ENCODE assay signal across 8 mouse cellular contexts in genomic region chr17:23592208-23592925, GRCm38 (mm10). TPM values are rescaled to one million over a fixed set of nuclear protein-coding genes. Genes with fewer than 3 reads are reported as not detected.
DNase-seq lines count a peak whose midpoint lies in the region; ATAC-seq lines count a peak whose summit lies in the region.

No protein-coding gene starts in this region.

- no peaks in the 10 kb centered on the region for H3K79me2 ChIP-seq in macrophage (ENCODE audit: inconsistent target)

- peak; percentile 99 for ATAC-seq in hindbrain, embryonic 16.5 days

- peak overlapping the region; percentile 82 for H3K27ac ChIP-seq in hindbrain, embryonic 16.5 days (ENCODE audit: low read depth, low read length)
- no peak overlapping the region for H3K27ac ChIP-seq in macrophage

- no peaks in the 10 kb centered on the region for H3K9me3 ChIP-seq in hindbrain, embryonic 16.5 days (ENCODE audit: control insufficient read depth, low read length)

- peak overlapping the region; percentile 53 for H3K4me3 ChIP-seq in hindbrain, embryonic 16.5 days (ENCODE audit: low read length)
- peak overlapping the region; percentile 23 for H3K4me3 ChIP-seq in macrophage (ENCODE audit: inconsistent target)

- peak; percentile 95 for DNase-seq in WW6 (ENCODE audit: low read depth, low spot score)
- DNase-seq in cerebellum, postnatal 4 days (ENCODE audit: low spot score in 2 of 2): peak; percentile 93 to 97
- peak; percentile 93 for DNase-seq in gastrocnemius, adult 18-20 months (ENCODE audit: low spot score)
- peak; percentile 98 to 99 for DNase-seq in left cerebral cortex, adult 18-20 months (ENCODE audit: low spot score in 2 of 2)
- DNase-seq in right cerebral cortex, adult 18-20 months: peak; percentile 98
- peak; percentile 79 for DNase-seq in urinary bladder, postnatal 10 days (ENCODE audit: low spot score)

- H3K36me3 ChIP-seq in hindbrain, embryonic 16.5 days (ENCODE audit: control insufficient read depth, insufficient read depth, low read length): no peaks in the 10 kb centered on the region
- no peaks in the 10 kb centered on the region for H3K36me3 ChIP-seq in macrophage (ENCODE audit: inconsistent target)

- WGBS in hindbrain, embryonic 16.5 days: 7% methylated on average over 34 of the region's 34 CpGs
- WGBS in macrophage (ENCODE audit: missing documents): 9% methylated on average over 34 of the region's 34 CpGs

- H3K4me2 ChIP-seq in hindbrain, embryonic 16.5 days (ENCODE audit: low read length): peak overlapping the region; percentile 90

- peaks cover 8% of the 10 kb centered on the region for H3K4me1 ChIP-seq in hindbrain, embryonic 16.5 days (ENCODE audit: control insufficient read depth, insufficient read depth, low read depth, low read length)

- H3K9ac ChIP-seq in hindbrain, embryonic 16.5 days (ENCODE audit: low read depth, low read length): peak overlapping the region; percentile 73

- no peaks in the 10 kb centered on the region for H3K27me3 ChIP-seq in hindbrain, embryonic 16.5 days (replicated peaks; ENCODE audit: control insufficient read depth, insufficient read depth, low read length)

RNA-seq across cellular contexts. Expression of gene Zfp13, which starts 6.9 kb away (rescaled TPM):
- total RNA-seq in gastrocnemius, adult 18-20 months (2021): 1 to 10 TPM; 2.5 to 2.9 TPM
- 26.4 and 29.1 TPM in 2 replicates for polyA plus RNA-seq in hindbrain, embryonic 16.5 days (2015; fragmentation: Nextera tagmentation; extraction: Ambion mirVana)
- 10 to 100 TPM; 27.5 to 29.7 TPM for total RNA-seq in left cerebral cortex, adult 18-20 months (2021)
- total RNA-seq in macrophage (2018; cell fraction: chromatin; rRNA removed): 1 to 10 TPM in 11 of 26 experiments, under 1 TPM in 7, not detected in 8; 0.52 to 1.8 (median 1.0) TPM
- total RNA-seq in macrophage (2018; cell fraction: cytosol; rRNA removed): under 1 TPM in 22 of 26 experiments, not detected in 4; 0.09 to 0.74 (median 0.21) TPM
- 1 to 10 TPM in 4 of 26 experiments, under 1 TPM in 11, not detected in 11; 0.22 to 2.5 (median 0.89) TPM for total RNA-seq in macrophage (2018; cell fraction: nucleus; rRNA removed)
- polyA plus RNA-seq in macrophage (2018): 0.16 to 0.60 TPM (median 0.52 TPM) in 3 replicates

RNA-seq across cellular contexts. Expression of gene Zscan10, which starts 8.3 kb away (rescaled TPM):
- not detected for total RNA-seq in gastrocnemius, adult 18-20 months (2021)
- polyA plus RNA-seq in hindbrain, embryonic 16.5 days (2015; fragmentation: Nextera tagmentation; extraction: Ambion mirVana): 0.20 and 0.25 TPM in 2 replicates
- total RNA-seq in left cerebral cortex, adult 18-20 months (2021): not detected
- total RNA-seq in macrophage (2018; cell fraction: chromatin; rRNA removed): not detected
- not detected for total RNA-seq in macrophage (2018; cell fraction: cytosol; rRNA removed)
- not detected for total RNA-seq in macrophage (2018; cell fraction: nucleus; rRNA removed)
- polyA plus RNA-seq in macrophage (2018): not detected in 3 replicates

RNA-seq across cellular contexts. Expression of gene Zfp213, which starts 28.3 kb away (rescaled TPM):
- 1 to 10 TPM; 2.1 to 2.8 TPM for total RNA-seq in gastrocnemius, adult 18-20 months (2021)
- 17.0 and 18.0 TPM in 2 replicates for polyA plus RNA-seq in hindbrain, embryonic 16.5 days (2015; fragmentation: Nextera tagmentation; extraction: Ambion mirVana)
- 1 to 10 TPM; 6.8 to 7.1 TPM for total RNA-seq in left cerebral cortex, adult 18-20 months (2021)
- 1 to 10 TPM in 22 of 26 experiments, under 1 TPM in 4; 0.61 to 6.3 (median 2.7) TPM for total RNA-seq in macrophage (2018; cell fraction: chromatin; rRNA removed)
- 1 to 10 TPM in 25 of 26 experiments, under 1 TPM in 1; 0.89 to 5.8 (median 4.2) TPM for total RNA-seq in macrophage (2018; cell fraction: cytosol; rRNA removed)
- total RNA-seq in macrophage (2018; cell fraction: nucleus; rRNA removed): 1 to 10 TPM in 24 of 26 experiments, under 1 TPM in 2; 0.78 to 6.9 (median 3.5) TPM
- polyA plus RNA-seq in macrophage (2018): 1.9 to 4.8 TPM (median 3.4 TPM) in 3 replicates

RNA-seq across cellular contexts. Expression of gene Mmp25, which starts 52.7 kb away (rescaled TPM):
- under 1 TPM in 1 of 2 experiments, not detected in 1; 0.07 TPM for total RNA-seq in gastrocnemius, adult 18-20 months (2021)
- 1.2 and 1.5 TPM in 2 replicates for polyA plus RNA-seq in hindbrain, embryonic 16.5 days (2015; fragmentation: Nextera tagmentation; extraction: Ambion mirVana)
- under 1 TPM; 0.14 TPM for total RNA-seq in left cerebral cortex, adult 18-20 months (2021)
- total RNA-seq in macrophage (2018; cell fraction: chromatin; rRNA removed): 10 to 100 TPM in 1 of 26 experiments, 1 to 10 TPM in 4, under 1 TPM in 18, not detected in 3; 0.16 to 12.4 (median 0.41) TPM
- total RNA-seq in macrophage (2018; cell fraction: cytosol; rRNA removed): 1 to 10 TPM in 15 of 26 experiments, under 1 TPM in 11; 0.21 to 3.3 (median 1.2) TPM
- total RNA-seq in macrophage (2018; cell fraction: nucleus; rRNA removed): 10 to 100 TPM in 1 of 26 experiments, 1 to 10 TPM in 19, under 1 TPM in 6; 0.56 to 17.0 (median 3.6) TPM
- polyA plus RNA-seq in macrophage (2018): 0.14 to 0.56 TPM (median 0.25 TPM) in 3 replicates

Comparison
In these comparisons a context has a peak if more than half of its experiments do, and no peak if none do; other contexts are left out.
1. RNA of gene Zfp13, which starts 6.9 kb away (total RNA-seq): 27.5 to 29.7 TPM in left cerebral cortex, adult 18-20 months; 2.5 to 2.9 TPM in gastrocnemius, adult 18-20 months; every median in the first group is over 4 times any median in the second.
2. Peak in every context shown above with its lines, with median percentiles within 50 percentile points of each other: DNase-seq.